Mouse (Mus musculus) E14TG2a.4 (cell line): ENCODE measurements around the gene Dennd2a.

Source experiments
- CTCF ChIP-seq: conservative IDR thresholded peaks from 2 replicates; pipeline ENCODE4 v1.5.1; 2014; ENCODE audit warnings: low read length
- NANOG ChIP-seq: IDR thresholded peaks from 2 replicates; pipeline ENCODE4 v1.6.1; 2014; ENCODE audit warnings: borderline replicate concordance, low read length, mixed read lengths
- POU5F1 ChIP-seq: IDR thresholded peaks from 2 replicates; pipeline ENCODE4 v1.6.1; 2014; ENCODE audit warnings: low read length, borderline replicate concordance

- no peak for TF ChIP-seq CTCF
- TF ChIP-seq NANOG = no peak
- TF ChIP-seq POU5F1 = no peak
These were observed 14.8 kb downstream of the Dennd2a start for GRCm38 (mm10) chr6:39542631-39543597.
